Mouse (Mus musculus): ENCODE measurements around the gene Tmem30c. TPM values are rescaled to one million over a fixed set of nuclear protein-coding genes. Genes with fewer than 3 reads are reported as not detected.

Tmem30c gene
- polyA plus RNA-seq, 1 experiment from 2014 or later: 0.41 TPM

- 75% methylated on average over 19 of the region's 19 CpGs for WGBS
- H3K27ac ChIP-seq (ENCODE audit: low read depth, low read length): no peak overlapping the region
- H3K4me1 ChIP-seq (ENCODE audit: control insufficient read depth, insufficient read depth, low read length): no peaks in the 10 kb centered on the region
- ATAC-seq (ENCODE audit: low FRiP score, low TSS enrichment): no peak
- no peaks in the 10 kb centered on the region for H3K9me3 ChIP-seq (ENCODE audit: control insufficient read depth, low read length)
- no peaks in the 10 kb centered on the region for H3K27me3 ChIP-seq (ENCODE audit: control insufficient read depth, insufficient read depth, low read length)
- no peak overlapping the region for H3K9ac ChIP-seq (ENCODE audit: low read depth, low read length)
- H3K4me2 ChIP-seq (replicated peaks; ENCODE audit: low read depth, low read length): no peak overlapping the region
- no peak overlapping the region for H3K4me3 ChIP-seq (ENCODE audit: low read length)
- no peaks in the 10 kb centered on the region for H3K36me3 ChIP-seq (ENCODE audit: control insufficient read depth, insufficient read depth, low read length)
Observed at GRCm38 (mm10) chr16:57303716-57304115, 11.1 kb upstream of the Tmem30c start.

- no peaks in the 10 kb centered on the region for H3K27me3 ChIP-seq (ENCODE audit: control insufficient read depth, insufficient read depth, low read length)
- WGBS: 86% methylated on average over 25 of the region's 25 CpGs
- H3K27ac ChIP-seq (ENCODE audit: low read depth, low read length): no peak overlapping the region
- H3K4me1 ChIP-seq (ENCODE audit: control insufficient read depth, insufficient read depth, low read length): no peaks in the 10 kb centered on the region
- H3K9me3 ChIP-seq (ENCODE audit: control insufficient read depth, low read length): no peaks in the 10 kb centered on the region
- no peak overlapping the region for H3K4me3 ChIP-seq (ENCODE audit: low read length)
- no peak overlapping the region for H3K4me2 ChIP-seq (replicated peaks; ENCODE audit: low read depth, low read length)
- ATAC-seq (ENCODE audit: low FRiP score, low TSS enrichment): no peak
- H3K9ac ChIP-seq (ENCODE audit: low read depth, low read length): no peak overlapping the region
- no peaks in the 10 kb centered on the region for H3K36me3 ChIP-seq (ENCODE audit: control insufficient read depth, insufficient read depth, low read length)
Observed at GRCm38 (mm10) chr16:57302792-57303698, 10.4 kb upstream of the Tmem30c start.

GRCm38 (mm10) chr16:57301512-57302115 lies 8.9 kb upstream of the Tmem30c start:
- ATAC-seq (ENCODE audit: low FRiP score, low TSS enrichment): no peak
- 77% methylated on average over 9 of the region's 9 CpGs for WGBS
- Histone ChIP-seq H3K9me3 (ENCODE audit: control insufficient read depth, low read length) (no peaks in the 10 kb centered on the region), H3K4me3 (ENCODE audit: low read length) (no peak overlapping the region), H3K4me2 (replicated peaks; ENCODE audit: low read depth, low read length) (no peak overlapping the region), H3K9ac (ENCODE audit: low read depth, low read length) (no peak overlapping the region), H3K36me3 (ENCODE audit: control insufficient read depth, insufficient read depth, low read length) (no peaks in the 10 kb centered on the region), H3K27ac (ENCODE audit: low read depth, low read length) (no peak overlapping the region), H3K4me1 (ENCODE audit: control insufficient read depth, insufficient read depth, low read length) (no peaks in the 10 kb centered on the region), H3K27me3 (ENCODE audit: control insufficient read depth, insufficient read depth, low read length) (no peaks in the 10 kb centered on the region)

DNA sequence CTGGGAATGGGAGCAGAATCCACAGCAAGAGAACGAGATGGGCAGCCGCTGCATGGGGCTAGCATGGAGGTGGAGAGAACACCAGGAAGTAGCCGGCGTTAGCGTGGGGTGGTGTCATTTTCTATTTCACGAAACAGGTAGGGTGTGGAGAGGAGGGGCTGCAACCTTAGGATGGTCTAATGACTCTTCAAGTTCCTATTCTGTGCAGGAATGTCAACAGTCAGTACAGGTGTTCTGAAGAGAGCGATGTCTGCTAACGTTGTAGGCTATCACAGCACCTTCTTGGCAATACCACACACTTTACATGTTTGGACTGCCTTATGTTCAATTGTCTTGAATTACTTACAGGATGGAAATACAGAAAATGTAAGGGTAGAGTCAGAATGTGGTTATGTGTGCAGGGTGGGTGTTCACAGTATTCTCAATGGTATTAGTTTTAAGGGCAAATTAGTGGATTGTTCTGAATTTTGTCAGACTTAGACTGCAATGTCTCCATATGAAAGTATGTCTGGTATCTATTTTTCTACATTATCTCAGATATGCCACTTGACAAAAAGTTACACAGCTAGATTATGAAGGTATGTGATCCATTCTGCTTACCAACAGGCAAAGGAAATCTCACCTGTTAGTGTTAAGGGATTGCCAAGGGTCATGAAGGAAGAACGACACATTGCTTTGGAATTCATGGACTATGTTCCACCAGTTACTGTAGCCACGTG lies 2.7 kb upstream of the Tmem30c start:
- H3K4me1 ChIP-seq (ENCODE audit: control insufficient read depth, insufficient read depth, low read length): no peaks in the 10 kb centered on the region
- no peak overlapping the region for H3K9ac ChIP-seq (ENCODE audit: low read depth, low read length)
- H3K4me3 ChIP-seq (ENCODE audit: low read length): no peak overlapping the region
- 80% methylated on average over 10 of the region's 10 CpGs for WGBS
- no peaks in the 10 kb centered on the region for H3K36me3 ChIP-seq (ENCODE audit: control insufficient read depth, insufficient read depth, low read length)
- no peaks in the 10 kb centered on the region for H3K9me3 ChIP-seq (ENCODE audit: control insufficient read depth, low read length)
- no peak for ATAC-seq (ENCODE audit: low FRiP score, low TSS enrichment)
- H3K4me2 ChIP-seq (replicated peaks; ENCODE audit: low read depth, low read length): no peak overlapping the region
- no peak overlapping the region for H3K27ac ChIP-seq (ENCODE audit: low read depth, low read length)
- H3K27me3 ChIP-seq (ENCODE audit: control insufficient read depth, insufficient read depth, low read length): no peaks in the 10 kb centered on the region

GRCm38 (mm10) chr16:57292296-57292695 lies 369 bp downstream of the Tmem30c start:
- H3K27ac ChIP-seq (ENCODE audit: low read depth, low read length): no peak overlapping the region
- ATAC-seq (ENCODE audit: low FRiP score, low TSS enrichment): no peak
- WGBS: 75% methylated on average over 4 of the region's 4 CpGs
- H3K36me3 ChIP-seq (ENCODE audit: control insufficient read depth, insufficient read depth, low read length): no peaks in the 10 kb centered on the region
- H3K4me1 ChIP-seq (ENCODE audit: control insufficient read depth, insufficient read depth, low read length): no peaks in the 10 kb centered on the region
- H3K27me3 ChIP-seq (ENCODE audit: control insufficient read depth, insufficient read depth, low read length): no peaks in the 10 kb centered on the region
- no peak overlapping the region for H3K9ac ChIP-seq (ENCODE audit: low read depth, low read length)
- H3K9me3 ChIP-seq (ENCODE audit: control insufficient read depth, low read length): no peaks in the 10 kb centered on the region
- H3K4me2 ChIP-seq (replicated peaks; ENCODE audit: low read depth, low read length): no peak overlapping the region
- H3K4me3 ChIP-seq (ENCODE audit: low read length): no peak overlapping the region

GRCm38 (mm10) chr16:57291696-57292095 lies 969 bp downstream of the Tmem30c start:
- H3K9me3 ChIP-seq (ENCODE audit: control insufficient read depth, low read length): no peaks in the 10 kb centered on the region
- ATAC-seq (ENCODE audit: low FRiP score, low TSS enrichment): no peak
- H3K4me2 ChIP-seq (replicated peaks; ENCODE audit: low read depth, low read length): no peak overlapping the region
- no peaks in the 10 kb centered on the region for H3K4me1 ChIP-seq (ENCODE audit: control insufficient read depth, insufficient read depth, low read length)
- no peak overlapping the region for H3K27ac ChIP-seq (ENCODE audit: low read depth, low read length)
- H3K36me3 ChIP-seq (ENCODE audit: control insufficient read depth, insufficient read depth, low read length): no peaks in the 10 kb centered on the region
- no peak overlapping the region for H3K4me3 ChIP-seq (ENCODE audit: low read length)
- H3K27me3 ChIP-seq (ENCODE audit: control insufficient read depth, insufficient read depth, low read length): no peaks in the 10 kb centered on the region
- WGBS: 94% methylated on average over 5 of the region's 5 CpGs
- H3K9ac ChIP-seq (ENCODE audit: low read depth, low read length): no peak overlapping the region

- no peaks in the 10 kb centered on the region for H3K27me3 ChIP-seq (ENCODE audit: control insufficient read depth, insufficient read depth, low read length)
- no peak overlapping the region for H3K4me3 ChIP-seq (ENCODE audit: low read length)
- H3K36me3 ChIP-seq (ENCODE audit: control insufficient read depth, insufficient read depth, low read length): no peaks in the 10 kb centered on the region
- no peak overlapping the region for H3K27ac ChIP-seq (ENCODE audit: low read depth, low read length)
- H3K4me1 ChIP-seq (ENCODE audit: control insufficient read depth, insufficient read depth, low read length): no peaks in the 10 kb centered on the region
- H3K9ac ChIP-seq (ENCODE audit: low read depth, low read length): no peak overlapping the region
- ATAC-seq (ENCODE audit: low FRiP score, low TSS enrichment): no peak
- 68% methylated on average over 8 of the region's 8 CpGs for WGBS
- no peaks in the 10 kb centered on the region for H3K9me3 ChIP-seq (ENCODE audit: control insufficient read depth, low read length)
- no peak overlapping the region for H3K4me2 ChIP-seq (replicated peaks; ENCODE audit: low read depth, low read length)
Observed at GRCm38 (mm10) chr16:57281417-57281816, 11.2 kb downstream of the Tmem30c start.

- Histone ChIP-seq H3K9ac (ENCODE audit: low read depth, low read length) (no peak overlapping the region), H3K9me3 (ENCODE audit: control insufficient read depth, low read length) (no peaks in the 10 kb centered on the region), H3K36me3 (ENCODE audit: control insufficient read depth, insufficient read depth, low read length) (no peaks in the 10 kb centered on the region), H3K4me2 (replicated peaks; ENCODE audit: low read depth, low read length) (no peak overlapping the region), H3K4me1 (ENCODE audit: control insufficient read depth, insufficient read depth, low read length) (no peaks in the 10 kb centered on the region), H3K4me3 (ENCODE audit: low read length) (no peak overlapping the region), H3K27ac (ENCODE audit: low read depth, low read length) (no peak overlapping the region), H3K27me3 (ENCODE audit: control insufficient read depth, insufficient read depth, low read length) (no peaks in the 10 kb centered on the region)
- WGBS: 86% methylated on average over 31 of the region's 31 CpGs
- ATAC-seq (ENCODE audit: low FRiP score, low TSS enrichment): no peak
Observed at GRCm38 (mm10) chr16:57280221-57281217, 12.1 kb downstream of the Tmem30c start.
